Mouse (Mus musculus) kidney, embryonic 16.5 days (tissue): ENCODE results near the gene A630076J17Rik. TPM values are rescaled to one million over a fixed set of nuclear protein-coding genes. Genes with fewer than 3 reads are reported as not detected.

Source experiments
- ATAC-seq: fragments of 200-750 bp; cut with Nextera tagmentation; 2 replicates; pipeline ENCODE4 v1.8.0; 2017; ENCODE audit warnings: moderate TSS enrichment; ENCODE audit not compliant: low FRiP score, low TSS enrichment
- H3K27ac ChIP-seq: fragments of 300-500 bp; sonication (generic); 2 replicates; pipeline ENCODE4 v1.5.1; 2014; ENCODE audit warnings: low read length
- H3K27me3 ChIP-seq: fragments of 300-500 bp; sonication (generic); 2 replicates; pipeline ENCODE4 v1.6.1; 2014; ENCODE audit warnings: low read length, control low read depth, mixed read lengths; ENCODE audit not compliant: insufficient read depth
- H3K36me3 ChIP-seq: fragments of 300-500 bp; sonication (generic); 2 replicates; pipeline ENCODE4 v1.6.1; 2014; ENCODE audit warnings: low read length, control low read depth, mixed read lengths; ENCODE audit not compliant: insufficient read depth
- H3K4me1 ChIP-seq: fragments of 300-500 bp; sonication (generic); 2 replicates; pipeline ENCODE4 v1.6.1; 2014; ENCODE audit warnings: low read length, control low read depth, mixed read lengths; ENCODE audit not compliant: insufficient read depth
- H3K4me2 ChIP-seq: fragments of 300-500 bp; sonication (generic); replicated peaks from 2 replicates; pipeline ENCODE4 v1.6.1; 2014; ENCODE audit warnings: low read depth, low read length
- H3K4me3 ChIP-seq: fragments of 300-500 bp; sonication (generic); 2 replicates; pipeline ENCODE4 v1.5.1; 2014; ENCODE audit warnings: mild to moderate bottlenecking, low read length
- H3K9ac ChIP-seq: fragments of 300-500 bp; sonication (generic); replicated peaks from 2 replicates; pipeline ENCODE4 v1.6.1; 2014; ENCODE audit warnings: low read length
- H3K9me3 ChIP-seq: fragments of 300-500 bp; sonication (generic); 2 replicates; pipeline ENCODE4 v1.6.1; 2016; ENCODE audit warnings: low read length, control low read depth
- WGBS: fragments of 180-500 bp; shearing (Covaris S2); extraction: QIAGEN DNeasy Blood & Tissue Kit; methylation state at CpG from one replicate; pipeline ENCODE4 v1.1.7; 2014; 5-methylcytosine and 5-hydroxymethylcytosine counted together
- polyA plus RNA-seq: library from polyadenylated mRNA; unstranded; fragments of >200 nt; fragmentation: Nextera tagmentation; extraction: Ambion mirVana; gene quantifications from 2 replicates; pipeline ENCODE4 v1.2.1, GENCODE M21; 2015

The A630076J17Rik gene
- polyA plus RNA-seq, 1 experiment from 2014 or later: not detected

DNA sequence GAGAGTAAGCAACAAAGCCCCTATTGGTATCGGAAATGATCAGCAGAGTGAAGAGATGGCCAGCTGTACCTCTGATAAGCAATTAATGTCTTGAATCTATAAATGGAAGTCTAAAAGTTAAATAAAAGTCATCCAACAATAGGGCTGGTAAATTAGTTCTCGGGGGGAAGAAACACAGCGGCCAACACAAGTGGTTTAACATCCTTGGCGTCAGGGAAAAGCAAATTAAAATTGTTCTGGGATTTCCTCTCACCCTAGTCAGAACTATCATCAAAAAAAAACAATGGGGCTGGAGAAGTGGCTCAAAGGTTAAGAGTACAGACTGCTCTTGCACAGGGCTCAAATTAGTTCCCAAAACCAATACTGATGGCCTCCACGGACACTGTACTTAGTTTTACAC, 4.6 kb upstream of the A630076J17Rik start:
- no peak for ATAC-seq
- WGBS: 88% methylated on average over 5 of the region's 5 CpGs

DNA sequence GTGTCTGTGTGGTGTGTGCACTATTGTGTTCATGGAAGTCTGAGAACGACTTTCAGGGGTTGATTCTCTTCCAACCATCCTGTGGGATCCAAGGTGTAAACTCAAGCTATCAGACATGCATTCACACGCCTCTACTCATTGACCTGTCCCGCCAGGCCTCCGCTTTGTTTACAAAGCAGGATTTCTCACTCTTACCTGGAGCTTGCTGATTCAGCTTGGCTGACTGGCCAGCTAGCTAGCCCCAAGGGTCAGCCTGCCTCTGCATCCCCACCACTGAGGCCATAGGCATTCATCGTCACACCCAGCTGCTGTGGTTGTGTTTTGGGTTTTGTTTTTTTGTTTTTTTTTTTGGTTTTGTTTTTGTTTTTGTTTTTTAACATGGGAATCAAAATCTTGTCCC, 1.2 kb upstream of the A630076J17Rik start:
- Histone ChIP-seq H3K4me2 (no peak overlapping the region), H3K4me3 (no peak overlapping the region), H3K9ac (no peak overlapping the region), H3K9me3 (no peaks in the 10 kb centered on the region), H3K4me1 (peaks cover 3% of the 10 kb centered on the region; the same call in 1 of the 2 replicates), H3K27me3 (no peaks in the 10 kb centered on the region), H3K27ac (no peak overlapping the region), H3K36me3 (no peaks in the 10 kb centered on the region)
- WGBS: 68% methylated on average over 5 of the region's 5 CpGs
- ATAC-seq: no peak

More for the DNA sequence above, 4.6 kb upstream of the A630076J17Rik start:
- no peak overlapping the region for H3K4me3 ChIP-seq
- H3K27ac ChIP-seq: no peak overlapping the region
- H3K4me1 ChIP-seq: no peaks in the 10 kb centered on the region
- no peak overlapping the region for H3K4me2 ChIP-seq
- no peaks in the 10 kb centered on the region for H3K27me3 ChIP-seq
- no peaks in the 10 kb centered on the region for H3K36me3 ChIP-seq
- H3K9me3 ChIP-seq: no peaks in the 10 kb centered on the region
- H3K9ac ChIP-seq: no peak overlapping the region

DNA sequence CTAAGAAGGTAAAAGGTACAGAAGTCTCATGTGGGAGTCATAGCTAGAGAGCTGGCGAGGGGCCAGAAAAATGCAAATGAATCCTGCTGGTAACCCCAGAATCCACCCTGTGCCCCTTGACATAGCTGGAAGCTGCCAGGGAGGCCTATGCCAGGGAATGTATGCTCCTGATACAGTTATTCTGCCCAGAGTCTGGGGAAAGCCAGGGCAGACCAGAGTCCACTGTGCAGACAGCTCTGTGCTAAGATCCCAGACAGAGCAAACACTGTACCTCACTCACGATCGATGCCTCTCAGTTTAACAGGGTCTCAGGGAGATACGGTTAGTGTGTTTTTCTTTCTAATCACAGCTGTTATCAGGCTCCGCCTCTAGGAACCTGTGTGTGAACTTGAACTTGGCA, 592 bp upstream of the A630076J17Rik start:
- Histone ChIP-seq H3K27ac (no peak overlapping the region), H3K4me3 (no peak overlapping the region), H3K9me3 (no peaks in the 10 kb centered on the region), H3K4me1 (peaks cover 3% of the 10 kb centered on the region; the same call in 1 of the 2 replicates), H3K27me3 (no peaks in the 10 kb centered on the region), H3K9ac (no peak overlapping the region), H3K4me2 (no peak overlapping the region), H3K36me3 (no peaks in the 10 kb centered on the region)
- no peak for ATAC-seq
- WGBS: 32% methylated on average over 5 of the region's 5 CpGs

DNA sequence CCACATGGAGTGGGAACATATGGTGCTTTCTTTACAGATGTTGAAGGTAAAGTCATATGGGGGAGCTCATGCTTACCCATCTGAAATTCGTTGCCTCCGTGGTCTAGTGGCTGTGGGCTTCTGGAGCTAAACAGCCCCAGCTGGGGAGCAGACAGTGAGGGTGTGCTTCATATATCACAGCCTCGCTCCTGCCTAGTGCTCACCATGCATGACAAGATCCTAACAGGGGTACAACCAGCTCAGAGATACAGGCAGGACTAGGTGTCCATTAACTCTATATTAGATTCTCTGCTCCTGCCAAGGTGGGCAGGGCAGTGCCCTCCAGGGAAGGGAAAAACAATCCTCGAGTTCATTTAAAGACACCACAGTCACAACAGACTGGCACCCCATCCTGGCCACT, 788 bp downstream of the A630076J17Rik start:
- Histone ChIP-seq H3K27ac (no peak overlapping the region), H3K9me3 (no peaks in the 10 kb centered on the region), H3K4me2 (no peak overlapping the region), H3K4me3 (no peak overlapping the region), H3K9ac (no peak overlapping the region), H3K27me3 (no peaks in the 10 kb centered on the region), H3K36me3 (no peaks in the 10 kb centered on the region), H3K4me1 (peaks cover 3% of the 10 kb centered on the region; the same call in 1 of the 2 replicates)
- ATAC-seq: peak; percentile 60; the same call in 1 of the 2 replicates
- WGBS: 26% methylated on average over 4 of the region's 4 CpGs

DNA sequence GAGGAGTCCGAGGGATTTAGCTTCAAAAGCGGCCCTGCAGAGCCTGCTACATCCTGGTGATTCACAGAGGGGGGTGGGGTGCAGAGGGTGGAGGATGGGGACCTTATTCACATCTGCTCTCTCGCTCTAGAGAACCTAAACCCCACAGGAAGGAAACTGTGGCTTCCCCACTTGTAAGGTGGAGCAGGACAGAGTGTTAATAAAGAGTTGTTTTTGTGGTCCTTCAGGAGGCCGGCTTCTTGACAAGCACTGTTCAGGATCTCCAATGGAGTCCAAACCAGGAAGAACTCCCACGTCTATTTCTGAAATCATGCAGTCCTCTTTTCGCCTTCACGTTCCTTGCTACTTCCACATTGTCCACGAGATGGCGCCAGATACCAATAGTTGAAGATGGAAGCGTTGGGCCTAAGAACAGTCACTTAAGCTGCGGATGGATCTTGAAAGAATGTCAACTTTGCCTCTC, 3.0 kb downstream of the A630076J17Rik start:
- Histone ChIP-seq H3K9me3 (no peaks in the 10 kb centered on the region), H3K36me3 (no peaks in the 10 kb centered on the region), H3K9ac (no peak overlapping the region; the same call in 1 of the 2 replicates), H3K27ac (no peak overlapping the region), H3K27me3 (no peaks in the 10 kb centered on the region), H3K4me2 (no peak overlapping the region; the same call in 1 of the 2 replicates), H3K4me1 (peaks cover 3% of the 10 kb centered on the region; the same call in 1 of the 2 replicates), H3K4me3 (no peak overlapping the region)
- no peak for ATAC-seq
- WGBS: 11% methylated on average over 11 of the region's 11 CpGs

DNA sequence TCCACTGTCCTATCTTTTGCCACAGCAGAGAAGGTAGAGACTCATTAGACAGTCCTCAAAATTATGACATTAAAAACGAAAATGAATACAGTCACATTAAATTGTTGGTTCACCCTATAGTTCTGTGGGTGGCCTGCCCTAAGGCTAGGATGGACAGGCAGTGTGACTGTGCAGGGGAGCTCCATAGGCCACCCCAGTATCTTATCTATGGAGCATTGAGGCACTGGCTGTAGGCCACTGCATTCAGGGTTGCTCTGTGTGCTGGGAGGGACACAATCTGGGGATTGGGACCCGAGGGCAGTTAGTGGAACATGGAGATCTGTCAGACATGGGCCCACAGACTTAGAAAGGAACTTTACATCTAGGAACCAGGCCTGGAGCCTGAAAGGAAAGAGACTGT, 3.5 kb downstream of the A630076J17Rik start:
- Histone ChIP-seq H3K36me3 (no peaks in the 10 kb centered on the region), H3K9me3 (no peaks in the 10 kb centered on the region), H3K4me3 (no peak overlapping the region), H3K4me1 (peaks cover 3% of the 10 kb centered on the region; the same call in 1 of the 2 replicates), H3K9ac (no peak overlapping the region), H3K27me3 (no peaks in the 10 kb centered on the region), H3K27ac (no peak overlapping the region), H3K4me2 (no peak overlapping the region)
- ATAC-seq: no peak
- WGBS: 30% methylated on average over 2 of the region's 2 CpGs

DNA sequence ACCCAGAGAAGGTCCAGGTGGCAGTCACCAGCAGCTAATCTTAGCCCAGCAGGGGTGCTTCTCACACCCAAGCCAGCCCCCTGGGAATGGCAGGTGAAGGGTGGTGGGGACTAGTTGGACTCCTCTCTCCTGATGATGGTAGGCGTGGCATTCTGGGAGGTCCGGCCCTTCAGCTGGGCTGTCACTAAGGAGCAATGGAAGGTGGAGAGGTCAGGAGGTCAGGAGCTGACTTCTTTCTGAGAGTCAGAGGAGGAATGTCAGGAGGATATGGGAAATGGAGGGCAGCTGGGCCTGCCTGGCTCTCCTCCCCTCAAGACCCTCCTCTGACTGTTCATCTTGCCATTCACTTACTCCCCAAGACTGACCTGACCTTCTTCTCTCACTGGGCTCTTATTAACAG, 7.6 kb downstream of the A630076J17Rik start:
- no peaks in the 10 kb centered on the region for H3K27me3 ChIP-seq
- no peak overlapping the region for H3K4me2 ChIP-seq
- H3K4me1 ChIP-seq: no peaks in the 10 kb centered on the region
- 52% methylated on average over 2 of the region's 2 CpGs for WGBS
- no peaks in the 10 kb centered on the region for H3K9me3 ChIP-seq
- H3K4me3 ChIP-seq: no peak overlapping the region
- no peak overlapping the region for H3K9ac ChIP-seq
- ATAC-seq: no peak
- no peak overlapping the region for H3K27ac ChIP-seq
- H3K36me3 ChIP-seq: no peaks in the 10 kb centered on the region

DNA sequence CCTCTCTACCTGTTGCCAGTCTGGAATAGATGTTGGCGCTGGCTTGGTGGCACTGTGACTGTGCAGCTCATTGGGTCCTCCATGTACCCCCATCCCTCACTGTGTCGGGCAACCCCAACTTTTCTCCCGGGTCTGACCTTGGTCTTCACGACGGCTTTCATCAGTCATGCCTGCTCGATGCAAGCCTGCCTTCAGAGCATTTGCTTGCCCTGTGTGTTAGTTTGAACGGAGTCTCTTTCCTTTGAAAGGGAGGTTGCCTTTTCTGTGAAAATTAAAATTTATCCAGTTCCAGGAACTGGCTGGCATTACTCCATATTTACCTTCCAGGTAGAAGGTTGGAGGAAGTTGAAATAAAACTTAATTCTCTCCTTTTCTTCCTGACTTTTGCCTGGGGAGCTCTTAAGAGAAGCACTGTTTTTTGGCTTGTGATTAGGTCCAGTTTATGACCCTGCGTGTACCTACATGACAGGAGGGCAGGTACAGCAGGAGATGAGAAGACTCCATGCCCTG, 8.1 kb downstream of the A630076J17Rik start:
- H3K9me3 ChIP-seq: no peaks in the 10 kb centered on the region
- H3K4me1 ChIP-seq: no peaks in the 10 kb centered on the region
- H3K36me3 ChIP-seq: no peaks in the 10 kb centered on the region
- no peak overlapping the region for H3K27ac ChIP-seq
- H3K9ac ChIP-seq: no peak overlapping the region
- H3K4me2 ChIP-seq: no peak overlapping the region
- H3K4me3 ChIP-seq: no peak overlapping the region
- no peak for ATAC-seq
- no peaks in the 10 kb centered on the region for H3K27me3 ChIP-seq
- 87% methylated on average over 8 of the region's 8 CpGs for WGBS

DNA sequence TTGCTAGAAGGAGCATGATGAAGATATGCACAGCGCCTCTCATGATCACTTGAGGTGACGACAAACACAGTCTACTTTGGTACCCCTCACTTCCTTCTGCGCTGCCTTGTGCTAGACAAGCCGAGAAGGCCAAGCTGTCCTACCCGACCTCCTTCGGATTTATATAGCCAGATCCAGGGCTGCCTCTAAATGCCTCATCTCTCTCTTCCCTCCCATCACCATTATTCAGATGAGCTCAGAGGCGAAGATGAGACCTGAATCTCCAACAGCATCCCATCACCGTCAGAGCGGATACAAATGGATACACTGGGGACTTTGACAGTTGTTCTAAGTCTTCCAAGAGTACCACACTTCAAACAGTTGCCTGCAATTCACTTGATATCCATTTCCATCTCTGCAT, 9.2 kb downstream of the A630076J17Rik start, which contains the start of gene Prok1:
TSS of gene Prok1 (minus strand) at position 101 of the 400 bp plus-strand sequence.
- Histone ChIP-seq H3K9me3 (no peaks in the 10 kb centered on the region), H3K9ac (no peak within 1 kb of the TSS), H3K4me2 (no peak within 1 kb of the TSS), H3K36me3 (no peaks in the 10 kb centered on the region), H3K4me1 (no peaks in the 10 kb centered on the region), H3K4me3 (no peak within 1 kb of the TSS), H3K27ac (no peak within 1 kb of the TSS), H3K27me3 (no peaks in the 10 kb centered on the region)
- 89% methylated on average over 9 of the region's 9 CpGs for WGBS
- no peak for ATAC-seq

DNA sequence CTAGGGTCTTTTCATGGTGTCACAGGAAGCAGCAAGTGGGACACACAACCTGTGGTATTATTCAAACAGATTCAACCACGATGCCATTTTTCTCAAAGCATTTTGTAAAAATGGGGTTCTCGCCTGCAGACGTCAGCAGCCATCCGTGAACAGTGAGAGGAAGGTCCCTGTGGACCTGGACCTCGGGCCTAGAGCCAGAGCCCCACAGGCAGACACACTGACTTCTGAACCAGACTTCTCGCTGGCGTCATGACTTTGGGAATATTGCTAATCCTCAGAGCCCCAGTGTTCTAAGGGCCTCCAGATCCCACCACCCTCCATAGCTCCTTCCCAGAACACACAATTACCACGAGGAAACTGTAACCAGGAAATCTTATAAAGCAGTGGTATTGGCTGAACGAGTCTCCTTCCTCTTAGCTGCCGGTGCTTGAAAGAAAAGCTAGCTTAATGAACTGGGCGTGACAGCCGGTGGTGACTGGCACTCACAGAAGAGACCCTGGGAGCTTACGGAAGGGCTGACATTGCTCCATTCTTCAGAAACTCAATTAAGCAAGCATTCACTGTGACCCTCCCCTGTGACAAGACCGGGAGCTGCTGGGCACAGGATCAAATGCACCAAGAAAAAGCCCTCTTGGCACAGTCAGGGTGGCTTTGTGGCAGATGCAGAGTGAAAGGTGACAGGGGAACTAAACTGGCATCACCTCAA, 11.1 kb downstream of the A630076J17Rik start:
- Histone ChIP-seq H3K27ac (no peak overlapping the region), H3K4me3 (no peak overlapping the region), H3K9me3 (no peaks in the 10 kb centered on the region), H3K4me2 (no peak overlapping the region), H3K27me3 (no peaks in the 10 kb centered on the region), H3K4me1 (no peaks in the 10 kb centered on the region), H3K36me3 (no peaks in the 10 kb centered on the region), H3K9ac (no peak overlapping the region)
- WGBS: 50% methylated on average over 14 of the region's 14 CpGs
- ATAC-seq: no peak
